Mouse (Mus musculus): Measurements from ENCODE around the gene Cacna1d.

The Cacna1d gene
- long read RNA-seq, experiment 1, partial matches to known transcripts = 0 of 10 reads
- long read RNA-seq, experiment 1, other reads (novel, unspliced or antisense) = 10 of 10 reads
- long read RNA-seq, experiment 2, partial matches to known transcripts = 2 of 15 reads
- long read RNA-seq, experiment 2, other reads (novel, unspliced or antisense) = 13 of 15 reads

DNA sequence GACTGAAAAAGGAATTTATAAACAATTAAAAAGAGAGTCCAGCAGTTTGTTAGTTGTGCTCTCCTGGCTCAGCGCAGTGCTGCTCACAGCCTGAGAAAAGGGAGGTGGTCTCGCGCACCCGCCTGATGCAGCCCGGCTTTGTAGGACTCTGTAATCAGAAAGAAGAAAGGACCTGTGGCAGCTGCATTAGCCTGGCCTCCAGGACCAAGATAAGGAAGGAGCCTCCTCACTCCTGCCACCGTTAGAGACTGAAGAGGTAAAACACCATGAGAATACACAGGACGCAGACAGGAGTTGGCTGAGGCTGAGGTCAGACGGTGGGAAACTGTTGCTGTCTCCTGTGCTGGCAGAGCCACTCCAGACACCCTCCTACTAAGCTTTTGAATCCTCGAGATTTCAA, at the start of gene Cacna1d:
Cacna1d (minus strand) TSS at position 114 of the 400 bp plus-strand sequence.
- intact Hi-C loops (cut with DNase I) = no loop called here

DNA sequence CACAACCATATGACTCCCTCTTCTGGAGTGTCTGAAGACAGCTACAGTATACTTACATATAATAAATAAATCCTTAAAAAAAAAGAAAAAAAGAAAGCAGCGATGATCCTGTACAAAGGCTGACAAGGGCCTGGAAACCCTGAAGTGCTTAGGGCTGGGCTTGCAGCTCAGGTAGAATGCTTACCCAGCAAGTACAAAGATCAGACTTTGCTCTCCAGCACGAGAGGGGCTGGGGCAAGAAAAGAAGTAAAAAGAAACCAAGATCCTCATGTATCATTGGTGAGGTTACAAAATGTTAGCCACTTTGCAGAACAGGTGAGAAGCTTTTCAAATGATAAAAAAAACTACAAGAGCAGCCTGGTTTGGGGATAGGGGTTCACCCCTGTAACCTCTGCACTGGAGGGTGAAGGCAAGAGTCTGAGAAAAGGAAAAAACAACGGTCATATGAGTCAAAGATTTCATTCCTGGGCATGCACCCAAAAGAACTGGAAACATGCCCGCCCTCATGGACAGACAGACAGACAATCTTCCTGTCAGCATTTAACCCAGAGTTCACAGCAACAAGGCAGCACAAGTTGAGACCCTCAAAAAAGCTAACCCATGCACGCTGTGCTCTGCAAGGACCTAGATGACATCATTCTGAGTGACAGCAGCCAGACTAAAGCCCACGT, 42.7 kb upstream of the Cacna1d start:
- intact Hi-C loops (cut with DNase I) = no loop called here

DNA sequence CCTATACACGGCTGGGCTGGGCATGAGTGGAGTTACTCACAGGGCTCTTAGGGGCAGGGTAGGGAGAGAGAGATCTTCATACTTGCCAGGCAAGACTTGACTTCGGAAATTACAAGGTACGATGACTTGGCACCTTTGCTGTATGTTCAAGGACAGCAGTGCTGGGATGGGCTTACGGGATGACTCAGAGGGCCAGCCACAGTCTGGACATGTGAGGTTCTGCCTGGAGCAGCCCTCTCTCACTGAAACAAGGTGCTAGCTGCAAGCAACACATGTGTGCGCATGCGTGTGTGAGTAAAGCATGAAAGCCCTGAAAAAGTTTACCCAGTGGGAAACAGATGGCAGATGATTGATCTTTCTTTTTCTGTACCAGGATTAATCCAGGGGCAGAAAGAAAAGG, 40.6 kb upstream of the Cacna1d start:
- intact Hi-C loops (cut with DNase I) = no loop called here

DNA sequence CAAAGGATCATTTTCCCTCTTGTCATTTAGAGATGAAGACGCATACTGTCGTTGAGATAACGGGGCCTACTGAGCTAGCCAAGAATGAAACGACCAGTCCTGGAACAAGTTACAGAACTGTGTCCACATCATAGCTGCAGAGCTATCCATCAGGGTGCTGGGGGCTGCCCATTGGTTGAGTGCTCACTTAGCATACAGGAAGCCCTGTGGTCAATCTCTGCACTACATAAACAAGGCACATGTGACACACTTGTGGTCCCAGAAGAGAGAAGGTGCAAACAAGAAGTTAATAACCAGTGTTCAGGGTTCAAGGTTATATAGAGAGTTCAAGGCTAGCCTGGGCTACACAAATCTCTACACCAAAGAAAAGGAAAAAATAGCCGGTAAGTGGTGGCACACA, 40.2 kb upstream of the Cacna1d start:
- intact Hi-C loops (cut with DNase I) = no loop called here

DNA sequence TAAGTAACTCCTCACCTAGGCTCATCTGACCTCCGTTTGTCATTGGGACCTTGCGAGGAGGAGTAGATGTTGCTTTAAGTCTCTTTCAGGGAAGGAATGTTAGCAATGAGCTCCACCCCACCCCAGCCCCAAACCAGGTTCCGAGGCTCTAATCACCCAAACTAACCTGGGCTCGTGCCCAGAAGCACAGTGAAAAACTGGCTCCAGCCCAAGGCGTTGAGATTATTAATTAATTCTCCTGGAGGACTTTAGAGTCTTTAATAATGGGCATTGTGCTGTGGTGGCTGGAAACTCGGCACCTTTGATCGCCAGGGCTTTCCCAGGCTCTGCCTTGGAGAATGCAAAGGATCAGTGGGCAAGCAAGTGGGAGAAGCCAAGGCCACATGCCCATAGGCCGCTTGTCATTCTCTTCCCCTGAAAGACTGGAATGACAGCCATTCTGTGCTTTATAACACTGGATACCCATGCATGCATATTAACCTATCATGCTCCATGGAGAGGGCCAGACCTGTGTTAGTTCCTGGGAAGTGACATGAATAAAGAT, 39.5 kb upstream of the Cacna1d start:
- intact Hi-C loops (cut with DNase I) = no loop called here

DNA sequence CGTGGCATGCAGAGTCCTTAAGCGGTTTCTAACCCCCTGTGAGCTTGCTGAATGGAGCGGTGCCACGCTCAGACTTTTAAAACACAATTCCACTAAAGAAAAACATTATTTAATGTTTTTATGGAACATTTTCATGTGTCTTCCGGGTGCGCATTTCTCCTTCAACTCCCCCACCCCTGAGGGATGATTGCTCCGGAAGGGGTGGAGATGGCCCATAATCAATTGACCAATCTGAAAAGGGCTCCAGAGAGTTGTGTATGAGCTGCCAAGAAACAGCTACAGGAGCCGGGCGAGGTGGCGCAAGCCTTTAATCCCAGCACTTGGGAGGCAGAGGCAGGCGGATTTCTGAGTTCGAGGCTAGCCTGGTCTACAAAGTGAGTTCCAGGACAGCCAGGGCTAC, 38.2 kb upstream of the Cacna1d start:
- intact Hi-C loops (cut with DNase I) = no loop called here

DNA sequence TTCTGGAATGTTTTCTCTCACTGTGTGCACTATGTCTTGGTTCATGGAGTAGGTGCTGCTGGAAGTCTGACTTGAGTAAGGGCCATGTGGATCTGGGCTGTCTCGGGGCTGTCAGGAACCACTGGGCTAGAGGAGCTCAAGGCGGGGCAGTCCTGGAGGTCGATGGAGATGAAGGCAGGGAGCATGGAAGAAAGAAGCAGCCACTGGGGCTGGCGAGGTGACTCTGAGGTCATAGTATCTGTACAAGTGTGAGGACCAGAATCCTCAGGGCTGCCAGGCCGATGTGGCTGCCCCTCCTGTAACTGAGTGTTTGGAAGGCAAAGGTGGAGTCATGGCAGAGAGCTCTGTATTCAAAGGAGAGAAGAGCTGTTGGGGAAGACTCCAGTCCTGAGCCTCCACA, 37.7 kb upstream of the Cacna1d start:
- intact Hi-C loops (cut with DNase I) = no loop called here

DNA sequence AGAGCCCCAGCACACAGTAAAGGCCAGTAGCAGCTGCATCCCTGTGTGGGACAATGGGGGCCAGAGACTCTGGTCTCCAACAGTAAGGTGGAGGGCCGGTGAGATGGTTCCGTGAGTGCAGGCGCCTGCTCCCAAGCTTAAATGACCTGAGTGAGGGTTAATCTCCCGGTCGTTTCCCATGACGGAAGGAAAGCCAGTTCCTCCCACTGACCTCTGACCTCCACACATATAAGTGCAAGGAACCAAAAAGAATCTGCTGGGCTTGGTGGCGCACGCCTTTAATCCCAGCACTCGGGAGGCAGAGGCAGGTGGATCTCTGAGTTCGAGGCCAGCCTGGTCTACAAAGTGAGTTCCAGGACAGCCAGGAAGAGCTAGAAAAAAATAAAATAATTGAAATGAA, 37.1 kb upstream of the Cacna1d start:
- intact Hi-C loops (cut with DNase I) = no loop called here

DNA sequence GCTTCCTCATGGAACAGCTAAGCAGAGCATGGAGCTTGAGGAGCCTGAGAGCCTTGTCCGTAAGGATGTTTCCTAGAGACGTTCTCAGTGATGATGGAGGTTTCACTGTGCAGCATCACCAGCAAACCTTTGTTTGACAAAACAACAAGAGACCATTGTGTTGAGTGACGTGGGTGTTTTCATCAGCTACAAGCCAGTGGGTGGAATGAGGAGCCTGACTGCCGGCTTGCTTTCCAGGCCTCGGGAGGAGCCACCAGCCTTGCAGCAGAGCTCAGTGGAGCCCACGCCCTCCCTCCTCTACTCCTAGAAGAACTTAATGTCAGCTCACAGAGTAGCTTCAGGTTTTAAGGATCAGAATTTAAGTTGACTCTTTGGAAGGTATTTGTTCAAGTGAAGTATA, 32.1 kb upstream of the Cacna1d start:
- intact Hi-C loops (cut with DNase I) = no loop called here

DNA sequence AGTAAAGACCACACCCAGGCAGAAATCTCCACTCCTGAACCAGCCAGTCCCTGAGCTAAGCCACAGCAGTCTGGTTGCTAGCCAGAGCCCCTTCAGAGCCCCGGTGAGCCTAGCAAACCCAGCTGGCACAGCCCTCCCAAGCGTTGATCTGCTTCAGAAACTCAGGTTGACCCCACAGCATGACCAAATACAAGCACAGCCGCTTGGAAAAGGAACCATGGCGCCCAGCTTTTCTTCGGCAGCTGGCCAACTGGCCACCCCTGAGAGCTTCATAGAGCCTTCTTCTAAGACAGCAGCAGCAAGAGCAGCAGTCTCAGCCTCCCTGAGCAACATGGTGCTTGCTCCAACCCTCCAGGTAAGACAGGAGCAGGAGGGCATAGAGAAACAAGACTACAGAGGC, 28.1 kb upstream of the Cacna1d start:
- intact Hi-C loops (cut with DNase I) = no loop called here

DNA sequence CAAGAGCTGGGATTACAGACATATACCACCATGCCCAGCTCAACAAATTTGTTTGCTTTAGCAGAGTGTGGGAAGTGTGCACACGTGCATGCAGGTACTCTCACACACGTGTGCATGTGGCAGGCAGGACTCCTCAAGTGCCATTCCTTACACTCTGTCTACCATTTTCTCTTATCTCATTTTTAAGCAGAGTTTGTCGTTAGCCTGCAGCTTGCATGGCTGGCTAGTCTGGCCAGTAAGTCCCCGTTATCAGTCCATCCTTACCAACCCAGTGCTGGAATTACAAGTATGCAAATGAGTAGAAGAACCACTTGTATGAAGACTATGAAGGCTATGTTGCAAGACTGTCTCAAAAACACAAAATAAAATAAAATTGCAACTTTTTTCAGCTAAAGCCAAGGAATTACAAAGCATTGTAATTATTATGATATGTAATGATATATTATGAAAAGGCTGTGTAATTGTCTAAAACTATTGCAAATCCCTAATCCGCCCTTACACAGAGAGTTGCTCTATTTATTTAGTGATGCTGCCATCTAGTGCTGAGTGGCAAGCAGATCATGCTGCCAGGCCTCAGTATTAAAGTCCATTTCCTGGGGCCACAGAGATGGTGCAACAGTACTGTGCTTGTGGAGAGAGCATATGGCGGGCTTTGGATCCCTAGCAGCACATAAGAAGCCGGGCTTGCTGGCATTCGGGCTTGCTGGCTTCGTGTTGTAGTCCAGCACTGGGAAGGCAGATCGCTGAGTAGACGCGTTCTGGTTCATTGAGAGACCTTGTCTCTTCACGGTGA, 24.9 kb upstream of the Cacna1d start:
- intact Hi-C loops (cut with DNase I) = no loop called here

DNA sequence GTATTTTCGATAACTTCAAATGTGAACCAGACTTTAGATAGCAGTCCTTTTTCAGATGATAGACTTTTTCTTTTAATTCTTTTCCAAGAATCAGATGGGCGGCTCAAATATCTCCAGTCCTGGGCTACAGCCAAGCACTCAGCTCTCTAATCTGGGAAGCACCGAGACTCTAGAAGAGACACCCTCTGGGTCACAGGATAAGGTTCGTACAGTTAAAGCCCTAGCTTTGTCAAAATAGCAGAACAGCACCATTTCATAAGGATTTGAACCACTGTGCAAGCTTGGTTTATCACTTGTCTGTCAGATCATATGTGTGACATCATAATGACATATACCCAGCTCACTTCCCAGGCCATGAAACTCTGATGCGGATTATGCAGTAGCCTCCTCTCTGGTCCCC, 21.6 kb upstream of the Cacna1d start:
- intact Hi-C loops (cut with DNase I) = no loop called here

DNA sequence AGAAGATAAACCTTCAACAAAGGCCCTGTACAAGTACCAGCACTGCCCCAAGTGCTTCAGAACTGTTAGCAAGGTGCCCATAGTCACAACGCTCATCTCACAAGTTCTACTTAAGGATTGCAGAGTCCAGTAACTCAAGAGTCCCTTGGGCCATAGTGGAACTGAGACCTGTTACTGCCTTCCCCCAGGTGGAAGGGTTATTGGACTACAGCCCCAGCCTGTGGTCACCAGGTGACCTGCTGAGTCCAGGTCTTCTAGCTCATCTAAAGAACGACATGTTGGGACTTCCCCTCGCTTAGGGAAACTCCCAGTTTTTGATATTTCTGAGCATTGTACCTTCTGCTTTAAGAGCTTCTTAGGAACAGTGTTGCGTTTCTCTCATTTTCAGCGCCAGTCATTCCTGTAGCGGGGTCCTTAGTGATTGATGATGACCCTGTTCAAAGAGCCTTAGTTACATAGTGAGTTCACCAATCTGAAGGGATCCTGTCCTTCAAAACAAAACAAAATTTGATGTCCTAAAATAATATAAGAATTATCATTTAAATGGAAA, 19.0 kb upstream of the Cacna1d start:
- intact Hi-C loops (cut with DNase I) = no loop called here

DNA sequence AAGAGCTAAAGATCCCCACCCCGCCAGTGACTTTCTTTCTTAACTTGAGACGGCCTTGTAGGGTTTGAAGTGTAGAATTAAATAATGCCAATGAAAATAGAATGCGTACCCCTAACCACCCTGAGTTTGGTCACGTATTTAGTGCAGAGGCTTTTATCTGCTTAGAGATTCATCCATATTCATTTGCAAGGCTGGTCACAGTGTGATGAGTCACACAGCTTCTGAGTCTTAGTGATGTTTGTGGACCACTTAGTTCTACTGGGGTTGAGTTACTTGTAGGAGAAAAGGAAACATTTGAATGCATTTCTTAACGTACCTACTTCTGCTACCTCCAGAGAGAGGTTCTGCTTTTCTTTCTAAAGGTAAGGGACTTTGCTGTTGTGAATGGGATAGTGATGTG, 13.7 kb upstream of the Cacna1d start:
- intact Hi-C loops (cut with DNase I) = no loop called here

DNA sequence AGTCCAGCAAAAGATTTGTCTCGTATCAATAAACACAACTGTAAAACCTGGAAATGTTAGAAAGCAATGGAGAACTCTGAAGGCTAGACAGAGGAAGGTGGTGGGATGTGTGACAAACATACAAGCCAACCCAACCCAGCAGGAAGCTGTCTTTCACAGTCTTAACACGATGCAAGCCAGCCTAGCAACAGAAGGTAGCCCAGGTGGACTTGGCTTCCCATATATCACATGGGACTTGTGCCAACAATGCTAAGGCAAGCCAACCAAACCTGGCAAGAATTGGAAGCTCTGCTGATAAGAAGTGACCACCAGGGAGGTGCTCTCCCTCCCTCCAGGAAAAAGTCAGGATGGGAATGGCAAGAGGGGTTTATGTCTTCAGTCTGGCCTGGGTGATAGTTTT, 6.9 kb upstream of the Cacna1d start:
- intact Hi-C loops (cut with DNase I) = no loop called here

DNA sequence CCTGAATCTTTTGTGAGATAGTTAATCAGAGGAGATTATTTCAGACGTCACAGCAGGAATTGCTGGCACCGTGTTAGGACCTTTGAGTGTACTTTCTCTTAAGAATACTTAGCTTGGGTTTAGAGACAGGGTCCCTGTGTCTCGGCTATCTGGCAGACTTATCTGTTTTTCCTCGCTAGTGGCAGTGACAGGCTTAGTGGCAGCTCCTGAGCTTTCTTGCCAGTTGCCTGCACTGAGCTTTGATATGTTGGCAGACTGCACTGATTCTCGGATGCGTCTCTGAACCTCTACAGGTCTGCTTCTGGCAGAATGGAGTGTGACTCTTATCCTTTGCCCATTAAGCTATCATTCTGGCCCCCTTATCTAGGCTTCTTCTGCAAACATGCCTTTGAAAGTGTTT, 3.7 kb upstream of the Cacna1d start:
- intact Hi-C loops (cut with DNase I) = no loop called here

DNA sequence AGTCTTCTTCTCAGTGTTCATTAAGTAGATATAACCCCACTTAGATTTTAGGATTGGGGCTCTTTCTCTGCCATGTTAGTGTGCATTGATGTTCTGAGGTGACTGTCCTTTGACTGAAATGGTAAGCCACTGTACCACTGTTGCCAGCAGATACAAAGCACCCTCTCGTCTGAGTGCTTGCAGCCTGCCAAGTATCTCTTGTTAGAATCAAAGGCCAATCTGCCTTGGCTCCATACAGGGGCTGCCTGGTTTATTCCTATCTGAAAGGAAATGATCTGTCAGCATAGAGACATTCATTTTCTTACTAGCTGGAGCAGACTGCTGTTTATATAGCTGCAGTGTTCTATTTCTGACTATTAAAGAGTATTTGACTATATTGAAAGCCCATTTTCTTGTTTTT, 2.0 kb upstream of the Cacna1d start:
- intact Hi-C loops (cut with DNase I) = no loop called here

DNA sequence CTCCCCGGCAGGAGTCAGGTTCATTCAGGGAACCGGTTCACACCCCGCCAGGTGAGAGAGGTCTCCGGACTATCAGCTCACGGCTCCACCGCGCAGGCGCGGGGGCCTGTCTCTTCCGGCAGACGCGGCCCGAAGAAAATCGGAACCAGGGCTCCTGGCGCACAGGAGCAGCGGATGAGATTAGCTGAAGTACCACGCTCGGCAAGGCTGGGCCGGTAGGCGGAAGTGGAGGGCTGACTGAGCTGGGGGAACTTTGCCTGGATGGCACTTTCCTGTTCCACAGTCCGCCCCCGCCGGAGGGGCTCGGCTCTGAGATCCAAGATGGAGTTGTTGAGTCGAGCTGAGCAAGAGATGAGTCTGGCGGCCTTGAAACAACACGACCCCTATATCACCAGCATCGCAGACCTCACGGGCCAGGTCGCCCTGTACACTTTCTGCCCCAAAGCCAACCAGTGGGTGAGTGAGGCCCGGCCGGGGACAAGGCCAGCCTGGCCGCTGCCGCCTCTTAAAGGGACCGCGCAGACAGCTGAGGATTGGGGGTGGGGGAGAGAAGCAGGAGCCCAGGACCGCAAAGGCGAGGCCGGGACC, 11.8 kb downstream of the Cacna1d start, which contains the start of gene Dcp1a:
Dcp1a (plus strand) TSS at position 175 of the 588 bp plus-strand sequence.
- intact Hi-C loops (cut with DNase I) = loop anchor here (10.0 kb wide), 1 partner anchor 495 kb away; no protein-coding TSS in a partner anchor

DNA sequence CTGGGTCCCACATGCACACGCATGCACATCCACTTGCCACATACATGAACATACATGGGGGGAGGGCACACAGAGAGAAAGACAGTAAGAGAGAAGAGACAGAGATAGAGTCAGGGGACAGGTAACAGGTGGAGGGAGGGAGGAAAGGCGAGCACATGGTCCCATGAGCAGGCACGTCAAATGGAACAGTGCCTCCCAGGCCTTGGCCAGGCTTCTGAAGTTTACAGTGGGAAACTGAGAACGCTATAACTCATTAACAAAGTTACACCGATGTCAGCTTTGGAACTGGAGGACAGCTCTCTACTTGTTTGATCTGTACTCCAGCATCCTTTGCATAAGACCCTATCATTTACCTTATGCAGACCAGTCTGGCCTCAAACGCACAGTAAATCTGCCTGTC, 16.8 kb downstream of the Cacna1d start:
- intact Hi-C loops (cut with DNase I) = loop anchor here (10.0 kb wide), 1 partner anchor 490 kb away; no protein-coding TSS in a partner anchor

DNA sequence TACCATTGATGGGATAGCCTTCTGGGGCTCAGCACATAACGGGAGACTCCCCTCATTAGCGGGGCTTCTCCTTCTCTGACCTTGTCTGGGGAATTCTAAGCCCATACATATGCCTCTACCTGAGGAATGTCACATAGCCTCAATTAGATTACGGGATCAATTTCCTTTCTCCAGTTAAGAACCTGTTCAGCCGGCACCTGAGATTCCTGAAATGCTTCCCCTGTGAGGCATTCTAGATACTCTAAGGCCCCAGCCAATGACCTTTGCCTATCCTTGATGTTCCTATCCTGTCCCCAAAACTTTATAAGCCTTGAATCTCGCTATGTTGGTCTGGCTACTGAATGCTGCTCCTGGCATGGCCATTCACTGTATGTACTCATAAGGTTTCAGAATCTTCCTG, 17.6 kb downstream of the Cacna1d start:
- intact Hi-C loops (cut with DNase I) = loop anchor here (10.0 kb wide), 1 partner anchor 489 kb away; no protein-coding TSS in a partner anchor

DNA sequence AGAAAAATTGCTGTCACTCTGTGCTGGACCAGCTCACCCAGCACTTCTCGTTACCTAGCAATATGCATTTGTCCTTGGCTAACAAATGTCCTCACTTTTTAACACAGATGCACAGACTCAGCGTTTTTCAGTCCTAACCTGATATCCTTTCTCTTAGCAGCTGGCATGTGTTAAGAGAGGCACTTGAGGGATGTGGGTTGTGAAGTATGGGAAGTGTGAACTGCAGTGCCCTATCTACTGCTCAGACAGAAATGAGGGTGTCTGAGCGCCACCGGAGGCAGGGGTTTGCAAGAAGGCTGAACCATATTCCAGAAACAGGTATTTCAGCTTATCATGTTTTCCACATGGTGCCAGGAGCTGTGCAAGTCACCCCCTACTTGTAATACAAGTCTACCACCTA, 27.9 kb downstream of the Cacna1d start:
- intact Hi-C loops (cut with DNase I) = no loop called here

Data from adrenal gland (tissue).